Mouse (Mus musculus) limb, embryonic 11.5 days (tissue): Measurements from ENCODE around the gene Socs5. TPM values are rescaled to one million over a fixed set of nuclear protein-coding genes. Genes with fewer than 3 reads are reported as not detected.

Source experiments
- ATAC-seq: fragments of 200-750 bp; cut with Nextera tagmentation; 2 replicates; pipeline ENCODE4 v1.8.0; 2017; ENCODE audit warnings: low read depth; ENCODE audit not compliant: insufficient number of reproducible peaks, low FRiP score, low TSS enrichment
- DNase-seq: peaks from one replicate; pipeline ENCODE4 v3.0.0-alpha.2; 2015; ENCODE audit warnings: low spot score
- H3K27ac ChIP-seq: fragments of 300-500 bp; sonication (generic); replicated peaks from 2 replicates; pipeline ENCODE4 v1.5.1; 2014; ENCODE audit warnings: low read depth, mild to moderate bottlenecking, low read length
- H3K27me3 ChIP-seq: fragments of 300-500 bp; sonication (generic); 2 replicates; pipeline ENCODE4 v1.6.1; 2014; ENCODE audit warnings: mild to moderate bottlenecking, low read length, mixed read lengths; ENCODE audit not compliant: control insufficient read depth, insufficient read depth
- H3K36me3 ChIP-seq: fragments of 300-500 bp; sonication (generic); 2 replicates; pipeline ENCODE4 v1.6.1; 2014; ENCODE audit warnings: mild to moderate bottlenecking, low read length, moderate library complexity, mixed read lengths; ENCODE audit not compliant: control insufficient read depth, insufficient read depth
- H3K4me1 ChIP-seq: fragments of 300-500 bp; sonication (generic); 2 replicates; pipeline ENCODE4 v1.6.1; 2014; ENCODE audit warnings: low read length, mixed read lengths; ENCODE audit not compliant: control insufficient read depth, insufficient read depth
- H3K4me2 ChIP-seq: fragments of 300-500 bp; sonication (generic); 2 replicates; pipeline ENCODE4 v1.6.1; 2014; ENCODE audit warnings: low read depth, mild to moderate bottlenecking, moderate library complexity; ENCODE audit not compliant: severe bottlenecking
- H3K4me3 ChIP-seq: fragments of 300-500 bp; sonication (generic); 2 replicates; pipeline ENCODE4 v1.5.1; 2014; ENCODE audit warnings: low read depth, low read length
- H3K9ac ChIP-seq: fragments of 300-500 bp; sonication (generic); 2 replicates; pipeline ENCODE4 v1.6.1; 2014; ENCODE audit warnings: mild to moderate bottlenecking, low read length
- H3K9me3 ChIP-seq: fragments of 300-500 bp; sonication (generic); 2 replicates; pipeline ENCODE4 v1.6.1; 2016; ENCODE audit warnings: low read length; ENCODE audit not compliant: control insufficient read depth
- WGBS: fragments of 180-500 bp; shearing (Covaris S2); extraction: QIAGEN DNeasy Blood & Tissue Kit; methylation state at CpG from one replicate; pipeline ENCODE4 v1.1.7; 2014; 5-methylcytosine and 5-hydroxymethylcytosine counted together
- polyA plus RNA-seq: library from polyadenylated mRNA; unstranded; fragments of >200 nt; fragmentation: Nextera tagmentation; extraction: Ambion mirVana; gene quantifications from 2 replicates; pipeline ENCODE4 v1.2.1, GENCODE M21; 2014

Gene Socs5
- polyA plus RNA-seq, 1 experiment from 2014 or later, result 14.4 TPM

- Histone ChIP-seq H3K4me2 (no peak overlapping the region), H3K36me3 (no peaks in the 10 kb centered on the region), H3K27me3 (no peaks in the 10 kb centered on the region), H3K27ac (no peak overlapping the region), H3K9ac (no peak overlapping the region), H3K4me1 (no peaks in the 10 kb centered on the region), H3K9me3 (no peaks in the 10 kb centered on the region), H3K4me3 (no peak overlapping the region)
- 72% methylated on average over 4 of the region's 4 CpGs for WGBS
- DNase-seq (no peak), ATAC-seq (no peak)
These were observed 6.5 kb upstream of the Socs5 start for GRCm38 (mm10) chr17:87100947-87101346.

DNA sequence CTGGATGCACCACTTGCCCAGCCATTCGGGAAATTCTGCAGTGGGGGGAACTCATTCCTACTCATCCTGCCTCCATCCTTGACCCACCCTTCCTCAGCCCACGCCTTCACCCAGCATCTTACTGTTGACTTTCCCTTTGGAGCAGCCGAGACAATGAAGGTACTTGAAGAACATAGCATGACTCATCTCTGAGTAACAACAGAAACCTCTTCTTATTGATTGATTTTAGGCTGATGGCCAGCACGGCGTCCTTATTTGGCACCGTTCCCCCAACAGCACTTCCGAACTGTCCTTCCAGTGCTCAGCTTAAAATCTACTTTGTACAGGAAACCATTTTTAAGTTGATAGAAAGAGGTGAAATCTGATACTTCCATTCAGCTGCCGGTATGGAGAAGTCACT, 4.8 kb upstream of the Socs5 start:
- no peak for DNase-seq
- Histone ChIP-seq H3K9me3 (no peaks in the 10 kb centered on the region), H3K36me3 (no peaks in the 10 kb centered on the region), H3K9ac (no peak overlapping the region), H3K27ac (no peak overlapping the region), H3K4me1 (no peaks in the 10 kb centered on the region; the same call in 1 of the 2 replicates), H3K4me3 (no peak overlapping the region), H3K4me2 (no peak overlapping the region), H3K27me3 (no peaks in the 10 kb centered on the region)
- WGBS, result 73% methylated on average over 8 of the region's 8 CpGs
- ATAC-seq, result no peak

DNA sequence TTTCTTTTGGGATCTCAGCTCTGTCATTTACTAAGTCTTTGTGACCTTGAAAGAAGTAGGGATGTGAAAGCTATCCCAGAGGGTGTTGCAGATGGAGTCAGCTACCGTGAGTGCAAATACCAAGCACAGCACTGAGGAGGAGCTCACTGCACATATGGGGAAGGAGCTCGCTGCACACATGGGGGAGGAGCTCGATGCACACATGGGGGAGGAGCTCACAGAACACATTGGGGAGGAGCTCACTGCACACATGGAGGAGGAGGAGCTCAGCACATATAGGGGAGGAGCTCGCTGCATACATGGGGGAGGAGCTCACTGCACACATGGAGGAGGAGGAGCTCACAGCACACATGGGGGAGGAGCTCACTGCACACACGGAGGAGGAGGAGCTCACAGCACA, 4.4 kb upstream of the Socs5 start:
- Histone ChIP-seq H3K4me3 (no peak overlapping the region), H3K27ac (no peak overlapping the region), H3K27me3 (no peaks in the 10 kb centered on the region), H3K36me3 (no peaks in the 10 kb centered on the region), H3K9me3 (no peaks in the 10 kb centered on the region), H3K4me1 (no peaks in the 10 kb centered on the region; the same call in 1 of the 2 replicates), H3K9ac (no peak overlapping the region), H3K4me2 (no peak overlapping the region)
- 85% methylated on average over 5 of the region's 5 CpGs for WGBS
- no peak for DNase-seq
- no peak for ATAC-seq

DNA sequence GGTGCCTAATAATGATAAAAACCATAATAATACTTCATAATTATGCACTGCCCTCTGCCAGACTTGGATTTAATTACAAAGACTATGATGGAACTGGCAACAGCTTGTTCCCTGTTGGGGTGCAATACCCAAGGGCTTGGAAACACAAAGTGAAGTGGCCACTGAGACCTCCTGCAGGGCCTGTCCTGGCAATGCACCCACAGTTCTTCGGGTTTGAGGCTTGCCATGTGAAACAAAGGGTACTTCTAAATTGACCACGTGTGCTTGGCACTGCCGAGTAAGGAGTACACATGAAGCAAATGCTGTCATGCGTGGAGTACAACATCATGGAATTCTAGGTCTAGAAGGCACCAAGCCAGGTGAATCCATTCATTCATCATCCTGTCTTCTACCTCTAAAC, 3.2 kb upstream of the Socs5 start:
- DNase-seq (no peak), ATAC-seq (no peak)
- Histone ChIP-seq H3K4me1 (no peaks in the 10 kb centered on the region; the same call in 1 of the 2 replicates), H3K36me3 (no peaks in the 10 kb centered on the region), H3K27ac (no peak overlapping the region), H3K4me3 (no peak overlapping the region), H3K27me3 (no peaks in the 10 kb centered on the region), H3K9me3 (no peaks in the 10 kb centered on the region), H3K9ac (no peak overlapping the region), H3K4me2 (no peak overlapping the region)
- 85% methylated on average over 4 of the region's 4 CpGs for WGBS

DNA sequence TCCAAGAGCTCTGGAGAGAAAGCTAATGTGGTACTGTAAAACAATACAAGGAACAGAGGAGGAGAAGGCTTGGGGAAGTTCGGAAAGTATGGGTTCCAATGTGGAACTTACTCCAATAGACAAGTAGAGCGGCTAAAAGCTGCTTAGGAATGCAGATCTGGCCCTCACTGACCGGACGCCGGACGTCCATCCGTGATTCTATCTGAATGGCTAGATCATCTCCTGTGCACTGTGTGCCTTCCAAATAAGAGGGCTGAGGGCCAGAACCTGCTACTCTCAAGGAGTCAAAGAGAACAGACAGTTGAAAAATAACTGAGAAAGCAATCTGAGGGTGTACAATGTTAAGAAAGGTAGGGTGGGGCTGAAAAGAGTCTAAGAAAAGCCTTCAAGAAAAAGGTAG, 1.5 kb upstream of the Socs5 start:
- Histone ChIP-seq H3K4me3 (no peak overlapping the region), H3K4me1 (no peaks in the 10 kb centered on the region; the same call in 1 of the 2 replicates), H3K27me3 (no peaks in the 10 kb centered on the region), H3K9ac (no peak overlapping the region), H3K36me3 (no peaks in the 10 kb centered on the region), H3K27ac (no peak overlapping the region), H3K9me3 (no peaks in the 10 kb centered on the region), H3K4me2 (no peak overlapping the region)
- 90% methylated on average over 7 of the region's 7 CpGs for WGBS
- ATAC-seq (no peak), DNase-seq (no peak)

- under 1% methylated on average over 50 of the region's 51 CpGs for WGBS
- ATAC-seq (peak; percentile 99), DNase-seq (peak; percentile 97)
- H3K36me3 ChIP-seq, result no peaks in the 10 kb centered on the region
- no peaks in the 10 kb centered on the region; the same call in 1 of the 2 replicates for H3K4me1 ChIP-seq
- H3K9ac ChIP-seq, result peak overlapping the region; percentile 41
- no peak overlapping the region for H3K27ac ChIP-seq
- H3K4me2 ChIP-seq, result peak overlapping the region; percentile 84
- peak overlapping the region; percentile 82 for H3K4me3 ChIP-seq
- H3K27me3 ChIP-seq, result no peaks in the 10 kb centered on the region
- H3K9me3 ChIP-seq, result no peaks in the 10 kb centered on the region
These were observed 572 bp upstream of the Socs5 start for GRCm38 (mm10) chr17:87106691-87107523.

DNA sequence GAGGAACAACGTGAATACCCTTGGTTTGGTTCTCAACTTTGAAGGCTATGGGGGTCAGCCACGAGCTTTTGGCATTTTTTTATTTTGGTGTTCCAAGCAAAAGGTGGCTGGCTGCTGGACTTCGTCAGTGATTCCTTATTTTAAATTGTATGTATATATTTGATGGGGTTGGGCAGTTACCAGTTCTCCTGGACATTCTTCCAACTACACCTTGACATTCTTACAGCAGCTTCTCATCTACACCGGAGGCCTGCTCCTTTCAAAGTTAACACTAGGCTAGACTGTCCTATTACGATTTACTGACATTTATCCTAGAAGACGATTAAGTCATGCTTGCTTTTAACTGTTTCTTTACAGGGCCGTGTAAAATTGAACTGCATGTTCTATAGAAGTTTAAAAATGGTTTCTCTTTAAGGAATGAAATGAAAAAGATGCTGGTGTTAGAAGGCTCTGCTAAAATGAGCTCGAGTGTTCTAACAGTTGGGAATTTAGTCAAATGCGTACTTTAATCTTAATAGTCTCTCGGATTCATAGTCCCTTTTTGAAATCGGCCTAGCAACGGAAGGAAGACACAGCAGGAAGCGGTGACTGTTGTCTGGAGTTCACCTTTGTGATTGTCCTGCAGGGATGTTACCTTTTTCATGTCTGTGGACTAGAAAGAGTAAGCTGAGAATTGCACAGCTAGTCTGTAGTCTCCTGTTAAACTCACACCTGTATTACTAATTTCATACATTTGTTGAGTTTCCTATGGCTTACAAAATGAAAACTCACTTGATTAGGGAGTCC, 1.2 kb downstream of the Socs5 start:
- DNase-seq (no peak), ATAC-seq (no peak)
- Histone ChIP-seq H3K9ac (no peak overlapping the region), H3K4me3 (peak overlapping the region; percentile 82), H3K27me3 (no peaks in the 10 kb centered on the region), H3K27ac (no peak overlapping the region), H3K4me1 (no peaks in the 10 kb centered on the region; the same call in 1 of the 2 replicates), H3K36me3 (no peaks in the 10 kb centered on the region), H3K9me3 (no peaks in the 10 kb centered on the region), H3K4me2 (peak overlapping the region; percentile 84)
- WGBS, result 45% methylated on average over 13 of the region's 13 CpGs

DNA sequence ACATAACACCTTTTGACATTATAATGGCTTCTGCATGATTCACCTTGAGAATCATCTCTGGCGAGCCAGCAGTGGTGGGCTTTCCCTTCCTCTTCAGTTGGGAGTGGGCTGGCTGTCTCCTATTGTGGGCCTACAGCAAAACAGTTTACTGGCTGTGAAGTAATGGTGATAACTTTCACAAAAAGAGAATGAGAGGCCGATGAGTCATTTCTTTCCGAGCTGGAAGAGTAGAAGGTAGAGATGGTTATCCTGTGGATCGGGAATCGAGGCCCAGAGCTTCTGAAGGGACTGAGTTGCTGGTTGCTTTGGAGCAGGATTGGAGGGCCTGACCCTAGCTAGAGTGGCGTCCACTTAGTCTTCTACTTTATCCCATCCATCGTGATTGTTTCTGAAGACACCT, 2.0 kb downstream of the Socs5 start:
- 83% methylated on average over 7 of the region's 7 CpGs for WGBS
- no peak overlapping the region for H3K27ac ChIP-seq
- no peaks in the 10 kb centered on the region for H3K9me3 ChIP-seq
- no peaks in the 10 kb centered on the region for H3K36me3 ChIP-seq
- H3K27me3 ChIP-seq, result no peaks in the 10 kb centered on the region
- H3K4me2 ChIP-seq, result no peak overlapping the region
- ATAC-seq (no peak), DNase-seq (no peak)
- H3K4me3 ChIP-seq, result no peak overlapping the region
- no peaks in the 10 kb centered on the region; the same call in 1 of the 2 replicates for H3K4me1 ChIP-seq
- no peak overlapping the region for H3K9ac ChIP-seq
